Mouse (Mus musculus): ENCODE measurements around the gene Thop1.
"Not testable (repeated sequence)": the region's sequence is repeated elsewhere in the genome, so short reads cannot be mapped to it uniquely, and the experiment has no call there.

The Thop1 gene

GRCm38 (mm10) chr10:81069836-81070235 is at the start of gene Thop1:
TSS of gene Thop1 (plus strand) at chr10:81070035.
- peak; percentile 98 to 99 for DNase-seq (ENCODE audit: low spot score in 2 of 2)

GRCm38 (mm10) chr10:81020207-81020606 is 49.6 kb upstream of the Thop1 start:
- no peak for DNase-seq (ENCODE audit: low spot score in 2 of 2)

GRCm38 (mm10) chr10:81021547-81022110 is 48.2 kb upstream of the Thop1 start:
- no peak for DNase-seq (ENCODE audit: low spot score in 2 of 2)

GRCm38 (mm10) chr10:81022744-81023143 is 47.1 kb upstream of the Thop1 start:
- no peak for DNase-seq (ENCODE audit: low spot score in 2 of 2)

- DNase-seq (ENCODE audit: low spot score in 2 of 2) = no peak
These were observed 45.4 kb upstream of the Thop1 start for GRCm38 (mm10) chr10:81024346-81024937.

GRCm38 (mm10) chr10:81025047-81025621 is 44.7 kb upstream of the Thop1 start:
- DNase-seq (ENCODE audit: low spot score in 2 of 2) = no peak

GRCm38 (mm10) chr10:81025639-81026275 is 44.1 kb upstream of the Thop1 start, which contains the start of gene Diras1:
TSS of gene Diras1 (minus strand) at chr10:81025662.
- no peak for DNase-seq (ENCODE audit: low spot score in 2 of 2)

- DNase-seq (ENCODE audit: low spot score in 2 of 2) = no peak
These were observed 43.0 kb upstream of the Thop1 start for GRCm38 (mm10) chr10:81026857-81027256.

GRCm38 (mm10) chr10:81027331-81027730 is 42.5 kb upstream of the Thop1 start:
- DNase-seq (ENCODE audit: low spot score in 2 of 2) = no peak

- DNase-seq (ENCODE audit: low spot score in 2 of 2) = no peak
These were observed 41.6 kb upstream of the Thop1 start for GRCm38 (mm10) chr10:81028219-81028618.

- DNase-seq (ENCODE audit: low spot score in 2 of 2) = no peak
These were observed 40.8 kb upstream of the Thop1 start for GRCm38 (mm10) chr10:81029031-81029430.

- no peak for DNase-seq (ENCODE audit: low spot score in 2 of 2)
These were observed 36.2 kb upstream of the Thop1 start for GRCm38 (mm10) chr10:81033586-81033985.

GRCm38 (mm10) chr10:81036251-81036650 is 33.6 kb upstream of the Thop1 start:
- peak in 1 of 2 experiments; percentile 24 for DNase-seq (ENCODE audit: low spot score in 2 of 2)

- peak; percentile 95 to 96 for DNase-seq (ENCODE audit: low spot score in 2 of 2)
These were observed 32.8 kb upstream of the Thop1 start, which contains the start of gene Slc39a3 for GRCm38 (mm10) chr10:81036988-81037580. TSS of gene Slc39a3 (minus strand) at chr10:81037426.

GRCm38 (mm10) chr10:81041458-81042175 is 28.2 kb upstream of the Thop1 start:
- DNase-seq (ENCODE audit: low spot score in 2 of 2) = peak; percentile 46 to 56

- DNase-seq (ENCODE audit: low spot score in 2 of 2) = not testable (repeated sequence)
These were observed 24.6 kb upstream of the Thop1 start for GRCm38 (mm10) chr10:81045246-81045645.

GRCm38 (mm10) chr10:81050645-81051044 is 19.2 kb upstream of the Thop1 start:
- no peak for DNase-seq (ENCODE audit: low spot score in 2 of 2)

- no peak for DNase-seq (ENCODE audit: low spot score in 2 of 2)
These were observed 18.7 kb upstream of the Thop1 start for GRCm38 (mm10) chr10:81051133-81051532.

GRCm38 (mm10) chr10:81052577-81052976 is 17.3 kb upstream of the Thop1 start:
- DNase-seq (ENCODE audit: low spot score in 2 of 2) = no peak

GRCm38 (mm10) chr10:81055169-81055568 is 14.7 kb upstream of the Thop1 start:
- DNase-seq (ENCODE audit: low spot score in 2 of 2) = no peak

GRCm38 (mm10) chr10:81055802-81056340 is 14.0 kb upstream of the Thop1 start:
- not testable (repeated sequence) for DNase-seq (ENCODE audit: low spot score in 2 of 2)
